Mouse (Mus musculus): Measurements from ENCODE around the gene Nin.

Nin gene

GRCm38 (mm10) chr12:70119552-70119951 is 6.0 kb upstream of the Nin start:
- DNase-seq (ENCODE audit: low spot score in 2 of 2), result no peak

- DNase-seq (ENCODE audit: low spot score in 2 of 2), result no peak
Measured at GRCm38 (mm10) chr12:70118721-70119345, 5.3 kb upstream of the Nin start.

- DNase-seq (ENCODE audit: low spot score in 2 of 2), result no peak
Measured at GRCm38 (mm10) chr12:70117146-70117545, 3.6 kb upstream of the Nin start.

GRCm38 (mm10) chr12:70112090-70112383 is 1.5 kb downstream of the Nin start:
- DNase-seq (ENCODE audit: low spot score in 2 of 2), result no peak

- DNase-seq (ENCODE audit: low spot score in 2 of 2), result peak; percentile 31 to 64
Measured at GRCm38 (mm10) chr12:70111367-70112089, 2.0 kb downstream of the Nin start.

- no peak for DNase-seq (ENCODE audit: low spot score in 2 of 2)
Measured at GRCm38 (mm10) chr12:70111117-70111366, 2.5 kb downstream of the Nin start.

GRCm38 (mm10) chr12:70110375-70111116 is 3.0 kb downstream of the Nin start:
- no peak for DNase-seq (ENCODE audit: low spot score in 2 of 2)

GRCm38 (mm10) chr12:70109921-70110320 is 3.6 kb downstream of the Nin start:
- DNase-seq (ENCODE audit: low spot score in 2 of 2), result no peak

- DNase-seq (ENCODE audit: low spot score in 2 of 2), result no peak
Measured at GRCm38 (mm10) chr12:70108104-70108503, 5.4 kb downstream of the Nin start.

GRCm38 (mm10) chr12:70106508-70106907 is 7.0 kb downstream of the Nin start:
- DNase-seq (ENCODE audit: low spot score in 2 of 2), result no peak

GRCm38 (mm10) chr12:70105885-70106284 is 7.6 kb downstream of the Nin start:
- no peak for DNase-seq (ENCODE audit: low spot score in 2 of 2)

- no peak for DNase-seq (ENCODE audit: low spot score in 2 of 2)
Measured at GRCm38 (mm10) chr12:70104776-70105420, 8.6 kb downstream of the Nin start.

- no peak for DNase-seq (ENCODE audit: low spot score in 2 of 2)
Measured at GRCm38 (mm10) chr12:70104199-70104598, 9.3 kb downstream of the Nin start.

GRCm38 (mm10) chr12:70103257-70103656 is 10.3 kb downstream of the Nin start:
- no peak for DNase-seq (ENCODE audit: low spot score in 2 of 2)

GRCm38 (mm10) chr12:70102426-70102825 is 11.1 kb downstream of the Nin start:
- DNase-seq (ENCODE audit: low spot score in 2 of 2), result no peak

GRCm38 (mm10) chr12:70101823-70102222 is 11.7 kb downstream of the Nin start:
- no peak for DNase-seq (ENCODE audit: low spot score in 2 of 2)

GRCm38 (mm10) chr12:70097901-70098300 is 15.6 kb downstream of the Nin start:
- no peak for DNase-seq (ENCODE audit: low spot score in 2 of 2)

- DNase-seq (ENCODE audit: low spot score in 2 of 2), result no peak
Measured at GRCm38 (mm10) chr12:70097316-70097715, 16.2 kb downstream of the Nin start.

- DNase-seq (ENCODE audit: low spot score in 2 of 2), result no peak
Measured at GRCm38 (mm10) chr12:70093266-70093893, 20.1 kb downstream of the Nin start.

GRCm38 (mm10) chr12:70088297-70088696 is 25.2 kb downstream of the Nin start:
- no peak for DNase-seq (ENCODE audit: low spot score in 2 of 2)

- no peak for DNase-seq (ENCODE audit: low spot score in 2 of 2)
Measured at GRCm38 (mm10) chr12:70085351-70085750, 28.2 kb downstream of the Nin start.

- no peak for DNase-seq (ENCODE audit: low spot score in 2 of 2)
Measured at GRCm38 (mm10) chr12:70084198-70084597, 29.3 kb downstream of the Nin start.
